Mouse (Mus musculus) embryonic stem cell, embryonic (primary cell): ENCODE results near the gene Spag9.

Source experiments
- CTCF ChIA-PET, 4 experiments: fragments of 300-600 bp in 2 of 4; fragments of 350-600 bp in 2 of 4; sonication (Branson Sonifier 250); formaldehyde crosslinking; loops; one replicate each; lab custom pipeline; 2022; ENCODE audit warnings: inconsistent platforms in 2 of 4; lab: Charles Lee
- POLR2A ChIA-PET, 4 experiments: fragments of 300-600 bp in 2 of 4; fragments of 350-600 bp in 2 of 4; sonication (Branson Sonifier 250); formaldehyde crosslinking; loops; one replicate each; lab custom pipeline; 2022; ENCODE audit warnings: antibody characterized with exemption in 4 of 4, inconsistent platforms in 1 of 4; lab: Charles Lee

Spag9 gene

DNA sequence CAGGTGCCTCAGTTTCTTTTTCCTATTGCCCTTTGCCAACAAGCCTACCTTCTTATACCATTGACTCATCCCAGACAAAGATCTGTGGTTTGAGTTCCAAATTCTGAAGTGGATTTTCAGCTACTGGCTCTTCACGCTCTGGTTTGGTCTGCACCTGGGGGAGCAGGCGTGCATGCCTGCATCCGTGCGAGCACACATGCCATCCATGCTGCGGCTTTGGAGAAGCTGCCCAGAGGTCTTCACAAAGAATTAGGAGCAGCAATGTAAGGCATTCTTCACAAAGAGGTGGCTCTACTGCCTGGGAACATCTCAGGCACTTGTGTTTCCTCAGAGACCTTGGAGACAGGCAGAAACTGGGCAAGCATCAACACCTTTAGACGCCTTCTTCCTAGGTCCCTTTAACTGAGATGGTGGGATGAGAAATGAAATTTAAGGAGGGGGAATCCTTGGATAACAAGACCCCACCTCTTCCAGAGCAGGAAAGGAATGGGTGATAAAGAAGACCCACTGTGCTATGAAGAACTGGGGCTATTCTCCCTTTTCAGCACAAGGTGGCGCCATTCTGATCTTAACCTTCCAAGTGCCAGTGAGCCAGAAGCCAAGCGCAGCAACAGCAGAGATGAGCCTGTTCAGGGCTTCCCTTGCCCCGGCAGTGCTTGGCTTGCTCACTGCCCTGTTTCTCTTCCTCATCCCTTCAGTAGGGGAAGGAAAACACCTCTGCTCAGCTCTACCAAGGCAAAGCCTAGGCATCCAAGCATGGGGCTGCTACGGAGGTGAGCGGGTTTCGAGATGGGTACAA is 133.6 kb downstream of the Spag9 start:
- ChIA-PET CTCF (interaction anchor here (0.6 to 7.6 kb wide), 18 partner anchors 12 to 357 kb away, joined by 3 to 68 read pairs (median 3); partner anchors contain the start of gene Spata20 (in 1 of the 4)), POLR2A (interaction anchor here (0.6 to 21.5 kb wide), 19 partner anchors 32 to 183 kb away, joined by 3 to 625 read pairs (median 5); partner anchors contain the start of gene Tob1 (in 4 of the 4))

DNA sequence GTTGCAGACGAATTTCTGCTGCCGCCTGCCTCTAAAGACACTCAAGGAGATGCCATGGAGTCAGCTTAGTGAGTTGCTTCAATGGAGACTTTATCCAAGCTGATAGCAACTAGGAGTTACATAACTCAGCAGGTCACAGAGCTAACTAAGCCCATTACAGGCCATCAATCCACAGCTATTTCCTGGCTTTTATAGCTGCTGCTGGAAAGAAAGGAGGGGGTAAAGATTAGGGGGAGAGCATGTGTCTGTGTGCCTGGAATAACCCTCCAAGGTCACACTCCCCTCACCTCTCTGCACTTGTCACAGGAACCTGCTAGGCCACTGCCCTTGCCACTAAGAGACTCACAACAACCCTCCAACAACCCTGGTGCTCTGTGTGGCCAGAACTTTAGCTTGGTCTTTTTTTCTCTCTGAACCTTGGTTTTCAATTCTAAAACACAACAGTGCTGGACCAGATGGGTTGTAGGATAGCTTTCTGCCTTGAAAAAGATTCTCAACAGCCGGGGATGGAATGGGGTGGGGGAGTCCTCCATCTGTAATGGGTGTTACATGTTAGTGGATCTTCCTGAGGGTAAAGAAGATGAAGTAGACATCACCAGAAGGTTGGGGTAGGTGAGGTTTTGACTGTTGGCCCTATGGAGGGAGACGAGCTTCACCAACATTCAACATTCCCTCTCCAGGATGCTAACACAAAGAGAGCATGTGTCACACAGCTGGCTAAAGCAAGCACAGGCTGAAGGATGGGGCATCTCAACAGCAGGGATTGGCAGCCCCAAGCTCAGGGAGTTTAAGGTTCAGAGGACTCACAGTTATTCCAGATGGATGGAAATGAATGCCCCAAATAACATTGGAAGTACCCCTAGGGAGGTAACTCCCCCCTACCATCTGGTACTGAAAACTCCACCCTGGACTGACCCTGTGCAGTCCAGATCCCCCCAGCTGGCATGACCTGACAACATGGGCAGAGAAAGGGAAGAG is 134.5 kb downstream of the Spag9 start:
- CTCF ChIA-PET = interaction anchor here (0.6 to 7.6 kb wide), 25 partner anchors 11 to 356 kb away, joined by 3 to 68 read pairs (median 3); partner anchors contain the start of gene Spata20 (in 1 of the 4)
- POLR2A ChIA-PET = interaction anchor here (0.6 to 21.5 kb wide), 19 partner anchors 17 to 1182 kb away, joined by 3 to 625 read pairs (median 4); partner anchors contain the start of gene Tob1 (in 4 of the 4)

DNA sequence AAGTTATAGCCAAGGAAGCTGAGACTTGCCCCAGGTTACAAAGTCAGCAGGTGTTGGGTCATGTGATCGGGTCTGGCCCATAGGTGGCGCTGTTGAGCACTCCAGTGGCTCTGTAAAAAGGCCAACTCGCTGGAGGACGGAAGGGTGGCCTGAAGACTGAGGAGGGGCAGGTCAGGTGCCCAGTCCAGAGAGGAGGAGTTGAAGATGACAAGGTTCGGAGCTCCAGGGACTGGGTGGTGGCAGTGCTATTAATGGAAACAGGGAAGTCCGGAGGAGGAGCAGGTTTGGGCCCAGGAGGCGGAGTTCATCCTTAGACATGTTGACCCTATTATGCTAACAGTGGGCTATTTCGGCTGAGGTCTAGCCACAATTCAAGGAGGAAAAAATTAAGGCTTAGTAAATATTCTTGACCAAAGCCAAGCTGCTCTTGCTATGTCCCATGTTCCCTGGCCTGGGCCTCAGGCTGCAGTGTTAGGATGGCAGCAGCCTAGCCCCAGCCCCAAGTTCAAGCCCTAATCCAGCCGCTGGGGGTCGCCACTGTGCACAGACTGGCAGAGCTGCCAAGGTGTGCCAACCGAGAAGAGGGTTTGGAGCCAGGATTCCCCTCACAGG is 137.6 kb downstream of the Spag9 start:
- POLR2A ChIA-PET = interaction anchor here (0.6 to 21.5 kb wide), 60 partner anchors 9 to 469 kb away, joined by 3 to 625 read pairs (median 4); partner anchors contain the start of genes Tob1 (in 4 of the 4), Luc7l3 (in 1 of the 4) and Wfikkn2 (in 1 of the 4)
- CTCF ChIA-PET = interaction anchor here (0.5 to 7.6 kb wide), 81 partner anchors 8 to 596 kb away, joined by 3 to 68 read pairs (median 4); partner anchors contain the start of genes Tob1 (in 4 of the 4), Gm21885 (in 2 of the 4), Gm20390 (in 1 of the 4) and Nme1 (in 1 of the 4)

- ChIA-PET POLR2A (interaction anchor here (0.7 to 21.5 kb wide), 44 partner anchors 10 to 468 kb away, joined by 3 to 625 read pairs (median 4); partner anchors contain the start of genes Tob1 (in 4 of the 4), Luc7l3 (in 1 of the 4) and Nme2 (in 1 of the 4)), CTCF (interaction anchor here (0.6 to 7.6 kb wide), 44 partner anchors 10 to 596 kb away, joined by 3 to 68 read pairs (median 7); partner anchors contain the start of genes Tob1 (in 3 of the 4), Gm21885 (in 1 of the 4) and Spata20 (in 1 of the 4))
These were observed 138.4 kb downstream of the Spag9 start for GRCm38 (mm10) chr11:94134076-94134838.

- POLR2A ChIA-PET = interaction anchor here (0.7 to 21.5 kb wide), 19 partner anchors 10 to 179 kb away, joined by 3 to 625 read pairs (median 7); partner anchors contain the start of genes Tob1 (in 4 of the 4) and Nme2 (in 1 of the 4)
- CTCF ChIA-PET = interaction anchor here in 1 of 4 experiments (3.6 kb wide), 1 partner anchor 76 kb away, joined by 29 read pairs; the partner anchor contains the start of gene Tob1
These were observed 139.7 kb downstream of the Spag9 start for GRCm38 (mm10) chr11:94135581-94136001.

- POLR2A ChIA-PET = interaction anchor here (0.6 to 21.5 kb wide), 18 partner anchors 9 to 191 kb away, joined by 3 to 625 read pairs (median 5); partner anchors contain the start of genes Tob1 (in 3 of the 4) and Ankrd40 (in 1 of the 4)
- CTCF ChIA-PET = interaction anchor here in 1 of 4 experiments (1.0 to 1.7 kb wide), 2 partner anchors 168 to 349 kb away, joined by 3 read pairs; partner anchors contain the start of genes Gm20390, Nme1 and Spata20
These were observed 140.8 kb downstream of the Spag9 start for GRCm38 (mm10) chr11:94136656-94137055.

GRCm38 (mm10) chr11:94137326-94138061 is 141.6 kb downstream of the Spag9 start:
- ChIA-PET POLR2A (interaction anchor here (0.6 to 21.5 kb wide), 37 partner anchors 9 to 792 kb away, joined by 3 to 625 read pairs (median 4); partner anchors contain the start of genes Tob1 (in 3 of the 4), Ankrd40 (in 1 of the 4), Gm20390 (in 1 of the 4) and Gm21885 (in 1 of the 4)), CTCF (interaction anchor here in 2 of 4 experiments (0.6 to 3.2 kb wide), 9 partner anchors 10 to 349 kb away, joined by 3 to 12 read pairs (median 5); partner anchors contain the start of genes Gm20390 (in 1 of the 2), Nme1 (in 1 of the 2), Spata20 (in 1 of the 2) and Tob1 (in 1 of the 2))

GRCm38 (mm10) chr11:94138411-94139231 is 142.7 kb downstream of the Spag9 start:
- POLR2A ChIA-PET = interaction anchor here (0.5 to 21.5 kb wide), 59 partner anchors 8 to 458 kb away, joined by 3 to 625 read pairs (median 4); partner anchors contain the start of genes Tob1 (in 4 of the 4), Ankrd40 (in 1 of the 4), Gm20390 (in 1 of the 4) and Gm21885 (in 1 of the 4)
- CTCF ChIA-PET = interaction anchor here in 3 of 4 experiments (0.5 to 3.2 kb wide), 10 partner anchors 9 to 138 kb away, joined by 3 to 12 read pairs (median 5); partner anchors contain the start of gene Tob1 (in 1 of the 3)

DNA sequence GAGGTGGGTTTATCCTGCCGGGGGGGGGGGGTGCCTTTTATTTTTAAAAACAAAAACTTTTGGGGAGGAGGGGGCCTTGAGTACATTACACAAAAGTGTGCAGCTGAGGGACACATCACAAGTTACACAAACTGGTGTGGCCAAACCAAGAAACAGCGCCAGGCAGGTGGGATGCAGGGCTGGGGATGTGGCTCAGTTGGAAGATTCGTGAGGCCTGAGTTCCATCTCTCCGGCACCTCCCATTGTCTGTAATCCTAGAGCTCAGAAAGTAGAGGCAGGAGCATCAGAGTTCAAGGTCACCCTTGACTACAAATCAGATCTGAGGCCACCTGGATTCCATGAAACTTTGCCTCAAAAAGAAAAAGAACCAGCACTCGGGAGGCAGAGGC is 143.3 kb downstream of the Spag9 start:
- ChIA-PET CTCF (interaction anchor here in 3 of 4 experiments (0.5 to 3.2 kb wide), 5 partner anchors 9 to 138 kb away, joined by 3 to 12 read pairs (median 5); partner anchors contain the start of gene Tob1 (in 1 of the 3)), POLR2A (interaction anchor here (0.7 to 21.5 kb wide), 42 partner anchors 8 to 190 kb away, joined by 3 to 625 read pairs (median 6); partner anchors contain the start of genes Tob1 (in 4 of the 4), Gm20390 (in 1 of the 4), Luc7l3 (in 1 of the 4) and Nme1 (in 1 of the 4))

- CTCF ChIA-PET = interaction anchor here in 1 of 4 experiments (3.2 kb wide), 1 partner anchor 136 kb away, joined by 9 read pairs; no protein-coding TSS in a partner anchor
- POLR2A ChIA-PET = interaction anchor here (0.6 to 21.5 kb wide), 14 partner anchors 10 to 288 kb away, joined by 3 to 625 read pairs (median 10); partner anchors contain the start of gene Tob1 (in 4 of the 4)
These were observed 144.6 kb downstream of the Spag9 start for GRCm38 (mm10) chr11:94140540-94140939.

GRCm38 (mm10) chr11:94141564-94141963 is 145.7 kb downstream of the Spag9 start:
- ChIA-PET POLR2A (interaction anchor here (0.7 to 21.5 kb wide), 18 partner anchors 8 to 90 kb away, joined by 3 to 625 read pairs (median 4); partner anchors contain the start of gene Tob1 (in 4 of the 4)), CTCF (interaction anchor here in 3 of 4 experiments (0.7 to 1.6 kb wide), 4 partner anchors 8 to 193 kb away, joined by 3 to 4 read pairs (median 4); no protein-coding TSS in a partner anchor)

DNA sequence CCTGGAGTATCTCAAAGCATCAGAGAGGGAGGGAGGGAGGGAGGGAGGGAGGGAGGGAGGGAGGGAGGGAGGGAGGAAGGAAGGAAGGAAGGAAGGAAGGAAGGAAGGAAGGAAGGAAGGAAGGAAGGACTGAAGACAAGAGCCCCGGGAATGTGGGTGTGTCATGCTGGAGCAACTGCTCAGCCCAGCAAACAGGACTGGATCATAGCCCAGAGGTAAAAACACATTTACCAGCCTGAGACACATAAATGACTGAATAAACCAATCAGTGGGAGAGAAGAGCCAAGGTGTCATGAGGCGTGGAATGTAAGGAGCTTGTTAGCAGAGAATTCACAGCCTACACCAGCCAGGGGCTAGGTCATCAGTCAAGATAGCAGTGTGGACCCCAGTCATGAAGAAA is 147.4 kb downstream of the Spag9 start:
- ChIA-PET POLR2A (interaction anchor here in 3 of 4 experiments (0.9 to 21.5 kb wide), 12 partner anchors 10 to 122 kb away, joined by 3 to 625 read pairs (median 14); partner anchors contain the start of gene Tob1 (in 2 of the 3)), CTCF (interaction anchor here in 2 of 4 experiments (0.7 to 1.6 kb wide), 4 partner anchors 9 to 815 kb away, joined by 3 to 6 read pairs (median 4); no protein-coding TSS in a partner anchor)
